Mouse (Mus musculus) embryonic stem cell, embryonic (primary cell): ENCODE measurements around the gene Rae1.

Experiments
- CTCF ChIA-PET, 4 experiments: fragments of 300-600 bp in 2 of 4; fragments of 350-600 bp in 2 of 4; sonication (Branson Sonifier 250); formaldehyde crosslinking; loops; one replicate each; lab custom pipeline; 2022; ENCODE audit warnings: inconsistent platforms in 2 of 4; lab: Charles Lee
- POLR2A ChIA-PET, 4 experiments: fragments of 300-600 bp in 2 of 4; fragments of 350-600 bp in 2 of 4; sonication (Branson Sonifier 250); formaldehyde crosslinking; loops; one replicate each; lab custom pipeline; 2022; ENCODE audit warnings: antibody characterized with exemption in 4 of 4, inconsistent platforms in 1 of 4; lab: Charles Lee

The Rae1 gene

DNA sequence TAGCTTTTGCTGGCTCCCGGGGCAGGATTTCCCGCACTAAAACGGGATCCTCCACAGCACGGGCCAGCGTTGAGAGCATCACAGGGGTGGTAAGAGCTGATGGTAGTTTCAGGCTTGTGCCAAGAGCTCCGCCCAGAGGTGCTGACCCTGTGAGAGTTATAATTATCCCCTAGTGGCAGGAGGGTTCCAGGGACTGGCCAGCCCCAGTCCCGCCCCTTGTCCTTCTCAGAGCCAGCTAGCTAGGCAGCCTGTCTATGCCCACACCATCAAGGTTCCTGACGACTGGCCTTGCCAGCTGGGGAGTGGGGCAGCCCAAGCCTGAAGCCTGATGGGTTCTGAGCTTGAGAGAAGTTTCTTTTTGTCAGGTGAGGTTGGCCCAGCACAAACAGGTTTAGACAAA lies 18.7 kb downstream of the Rae1 start:
- CTCF ChIA-PET: interaction anchor here in 2 of 4 experiments (1.0 to 1.4 kb wide), 2 partner anchors 9 to 63 kb away, joined by 3 to 4 read pairs; no protein-coding TSS in a partner anchor
- POLR2A ChIA-PET: interaction anchor here in 3 of 4 experiments (0.7 to 35.9 kb wide), 20 partner anchors 1 to 147 kb away, joined by 3 to 593 read pairs (median 6); partner anchors contain the start of genes Rae1 (in 2 of the 3) and Rbm38 (in 1 of the 3)

DNA sequence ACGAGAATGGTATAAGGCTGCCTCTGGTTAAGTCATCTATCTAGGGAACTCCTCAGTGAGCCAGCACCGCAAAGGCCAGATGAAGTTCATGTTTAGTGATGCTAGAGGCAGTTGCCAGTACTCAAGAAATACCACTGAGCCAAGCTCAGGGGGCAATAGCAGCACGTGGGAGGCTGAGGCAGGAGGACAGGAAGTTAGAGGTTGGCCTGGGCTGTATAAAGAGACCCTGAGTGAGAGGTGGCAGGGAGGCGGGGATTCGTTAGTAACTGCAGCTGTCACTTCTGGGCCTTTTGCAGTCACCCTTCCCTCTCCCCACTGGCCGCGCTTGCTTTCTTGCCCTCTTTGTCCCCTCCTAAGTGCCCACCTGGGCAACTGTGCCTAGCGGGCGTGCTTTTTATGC lies 19.4 kb downstream of the Rae1 start:
- ChIA-PET POLR2A (interaction anchor here in 3 of 4 experiments (0.5 to 35.9 kb wide), 26 partner anchors 1 to 281 kb away, joined by 3 to 593 read pairs (median 4); partner anchors contain the start of genes Rae1 (in 2 of the 3), Rbm38 (in 1 of the 3) and Spo11 (in 1 of the 3)), CTCF (interaction anchor here in 3 of 4 experiments (0.7 to 1.5 kb wide), 6 partner anchors 23 to 283 kb away, joined by 3 to 5 read pairs (median 4); no protein-coding TSS in a partner anchor)

DNA sequence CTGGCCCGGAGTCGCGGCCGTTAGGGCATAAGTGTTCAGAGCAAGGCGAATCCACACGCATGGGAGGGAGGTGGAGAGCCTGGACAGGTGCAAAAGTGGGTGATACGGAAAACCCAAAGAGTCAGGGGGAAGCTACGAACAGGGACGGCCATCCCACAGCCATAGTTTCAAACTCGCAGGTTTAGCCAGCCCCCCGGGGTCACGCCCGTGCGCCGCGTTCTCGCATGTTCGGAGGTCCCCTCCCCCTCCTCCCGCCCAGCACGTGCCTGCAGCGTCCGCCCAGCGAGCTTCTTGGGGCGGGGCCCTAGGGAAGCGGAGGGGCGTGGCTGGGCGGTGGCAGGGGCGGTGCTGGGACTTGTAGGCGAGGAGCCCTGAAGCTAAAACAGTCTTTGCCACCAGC lies 19.9 kb downstream of the Rae1 start:
- ChIA-PET POLR2A (interaction anchor here (0.5 to 35.9 kb wide), 30 partner anchors 0 to 281 kb away, joined by 3 to 593 read pairs (median 4); partner anchors contain the start of genes Rae1 (in 2 of the 4), Rbm38 (in 1 of the 4) and Spo11 (in 1 of the 4)), CTCF (interaction anchor here in 3 of 4 experiments (0.5 to 1.5 kb wide), 10 partner anchors 24 to 188 kb away, joined by 3 to 5 read pairs (median 4); no protein-coding TSS in a partner anchor)

DNA sequence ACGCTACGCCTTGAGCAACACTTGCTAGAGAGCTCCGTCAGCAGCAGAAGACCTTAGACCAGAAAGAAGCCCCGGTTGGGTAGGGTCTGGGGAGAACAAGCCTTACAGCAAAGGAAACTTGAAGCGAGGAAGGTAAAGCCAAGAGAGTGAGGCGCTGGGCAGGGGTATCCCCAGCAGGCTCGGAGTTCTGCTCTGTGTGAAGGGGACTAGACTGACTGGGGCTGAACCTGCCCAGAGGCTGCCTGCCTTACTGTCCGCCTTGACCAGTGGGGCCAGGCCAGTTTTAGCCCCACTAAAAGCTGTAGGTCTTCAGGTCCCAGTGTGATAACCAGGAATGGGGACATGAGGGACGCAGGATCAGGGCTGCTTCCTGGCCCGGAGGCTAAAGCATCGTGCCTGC lies 20.5 kb downstream of the Rae1 start, which contains the start of gene Rbm38:
Rbm38 (plus strand) TSS at position 69 of the 400 bp plus-strand sequence.
- CTCF ChIA-PET: interaction anchor here in 3 of 4 experiments (0.5 to 1.5 kb wide), 9 partner anchors 24 to 189 kb away, joined by 3 to 5 read pairs (median 4); no protein-coding TSS in a partner anchor
- POLR2A ChIA-PET: interaction anchor here (0.5 to 35.9 kb wide), 32 partner anchors 0 to 452 kb away, joined by 3 to 593 read pairs (median 4); partner anchors contain the start of genes Rae1 (in 2 of the 4), Bmp7 (in 1 of the 4), Rbm38 (in 1 of the 4) and Spo11 (in 1 of the 4)

DNA sequence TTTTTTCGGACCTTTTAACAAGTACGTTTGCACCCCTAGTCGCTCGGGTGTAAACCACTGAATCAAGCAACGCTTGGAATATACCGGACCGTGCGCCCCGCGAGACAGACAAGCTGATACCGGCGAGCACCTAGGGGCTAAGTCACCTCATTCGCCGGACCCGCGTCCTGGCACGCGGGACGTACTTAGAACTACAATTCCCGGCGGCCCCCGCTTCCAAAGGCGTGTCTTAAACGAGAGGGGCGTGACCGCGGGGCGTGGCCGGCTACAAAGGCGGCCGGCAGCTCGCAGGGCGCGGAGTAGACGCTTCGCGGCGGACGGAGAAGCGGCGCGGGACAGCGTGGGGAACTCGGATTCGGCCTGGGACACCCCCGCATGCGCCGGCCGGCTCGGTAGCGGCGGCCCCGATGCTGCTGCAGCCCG lies 21.7 kb downstream of the Rae1 start:
- ChIA-PET POLR2A (interaction anchor here (0.6 to 35.9 kb wide), 53 partner anchors 2 to 1895 kb away, joined by 3 to 593 read pairs (median 4); partner anchors contain the start of genes Rae1 (in 2 of the 4), Bmp7 (in 1 of the 4), Rbm38 (in 1 of the 4) and Spo11 (in 1 of the 4)), CTCF (interaction anchor here in 2 of 4 experiments (0.6 to 0.7 kb wide), 5 partner anchors 32 to 533 kb away, joined by 3 to 4 read pairs (median 3); no protein-coding TSS in a partner anchor)

DNA sequence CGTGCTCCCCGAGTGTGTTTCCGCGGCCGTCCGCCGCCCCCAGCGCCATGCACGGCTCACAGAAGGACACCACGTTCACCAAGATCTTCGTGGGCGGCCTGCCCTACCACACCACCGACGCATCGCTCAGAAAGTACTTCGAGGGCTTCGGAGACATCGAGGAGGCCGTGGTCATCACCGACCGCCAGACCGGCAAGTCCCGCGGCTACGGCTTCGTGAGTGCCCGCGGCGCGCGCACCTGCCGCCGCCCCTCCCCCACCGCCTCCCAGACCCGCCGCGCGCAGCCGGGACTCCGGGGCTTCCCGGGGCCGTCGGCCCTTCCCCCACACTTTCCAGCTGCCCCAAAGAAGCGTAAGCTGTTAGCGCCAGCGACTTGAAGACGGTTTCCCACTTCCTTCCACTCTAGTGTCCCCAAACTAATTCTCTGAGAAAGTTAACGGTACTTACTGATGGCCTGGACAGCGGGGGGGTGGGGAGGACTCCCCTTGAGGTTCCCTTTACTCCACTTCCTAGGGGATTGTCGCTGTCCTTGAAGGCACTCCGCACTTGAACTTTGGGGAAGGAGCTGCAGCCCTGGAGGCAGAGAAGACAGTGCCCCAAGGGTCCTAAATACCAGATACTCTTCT lies 22.3 kb downstream of the Rae1 start:
- ChIA-PET POLR2A (interaction anchor here in 3 of 4 experiments (0.5 to 35.9 kb wide), 57 partner anchors 2 to 1895 kb away, joined by 3 to 593 read pairs (median 4); partner anchors contain the start of genes Bmp7 (in 2 of the 3), Rae1 (in 2 of the 3), Rbm38 (in 1 of the 3) and Spo11 (in 1 of the 3)), CTCF (interaction anchor here in 2 of 4 experiments (0.7 to 1.1 kb wide), 2 partner anchors 67 to 191 kb away, joined by 3 to 4 read pairs; no protein-coding TSS in a partner anchor)

DNA sequence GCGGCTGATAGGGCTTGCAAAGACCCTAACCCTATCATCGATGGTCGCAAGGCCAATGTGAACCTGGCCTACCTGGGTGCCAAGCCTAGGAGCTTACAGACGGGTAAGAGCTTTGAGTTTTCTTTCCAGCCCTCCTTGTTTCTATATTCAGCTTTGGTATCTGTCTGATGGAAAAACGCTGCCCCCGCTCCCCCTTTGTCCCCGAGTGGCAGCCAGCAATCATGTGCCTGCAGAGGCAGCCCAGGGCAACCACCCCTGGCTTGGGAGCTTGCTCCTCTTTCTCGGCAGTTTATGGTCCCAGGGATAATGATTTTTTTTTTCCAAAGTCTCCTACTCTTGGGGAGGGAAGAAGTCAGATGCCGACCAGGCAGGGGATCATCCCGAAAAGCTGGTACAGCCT lies 22.9 kb downstream of the Rae1 start:
- POLR2A ChIA-PET: interaction anchor here in 3 of 4 experiments (0.5 to 35.9 kb wide), 34 partner anchors 3 to 520 kb away, joined by 3 to 593 read pairs (median 5); partner anchors contain the start of genes Rae1 (in 2 of the 3), Bmp7 (in 1 of the 3) and Rbm38 (in 1 of the 3)
- CTCF ChIA-PET: interaction anchor here in 2 of 4 experiments (0.8 to 1.1 kb wide), 2 partner anchors 67 to 75 kb away, joined by 3 to 4 read pairs; no protein-coding TSS in a partner anchor

DNA sequence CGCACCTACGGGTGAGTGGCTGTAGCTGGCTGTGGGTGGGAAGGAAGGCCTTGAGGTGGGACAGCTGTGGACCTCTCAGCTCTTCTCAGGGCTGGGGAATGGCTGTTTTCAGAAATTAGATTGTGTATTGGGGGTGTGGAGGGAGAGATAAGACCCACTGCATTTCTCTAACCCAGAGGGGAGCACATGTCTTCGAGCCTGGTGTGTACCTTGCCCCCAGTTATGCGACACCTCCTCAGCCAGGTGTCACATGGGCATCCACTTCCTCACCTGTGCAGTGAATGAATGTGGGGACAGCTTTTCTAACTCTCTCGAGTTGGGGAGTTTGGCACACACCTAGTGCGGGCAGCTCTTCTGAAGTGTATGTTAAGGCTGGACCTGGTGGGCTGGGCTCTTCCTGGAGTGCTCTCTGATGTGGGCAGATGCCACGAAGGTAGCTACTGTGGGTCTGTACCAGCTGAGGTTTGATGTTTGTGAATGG lies 23.5 kb downstream of the Rae1 start:
- POLR2A ChIA-PET: interaction anchor here (0.5 to 35.9 kb wide), 27 partner anchors 3 to 521 kb away, joined by 3 to 593 read pairs (median 6); partner anchors contain the start of genes Rae1 (in 2 of the 4), Bmp7 (in 1 of the 4) and Rbm38 (in 1 of the 4)
- CTCF ChIA-PET: interaction anchor here in 2 of 4 experiments (0.8 to 1.1 kb wide), 2 partner anchors 66 to 74 kb away, joined by 3 to 4 read pairs; no protein-coding TSS in a partner anchor

DNA sequence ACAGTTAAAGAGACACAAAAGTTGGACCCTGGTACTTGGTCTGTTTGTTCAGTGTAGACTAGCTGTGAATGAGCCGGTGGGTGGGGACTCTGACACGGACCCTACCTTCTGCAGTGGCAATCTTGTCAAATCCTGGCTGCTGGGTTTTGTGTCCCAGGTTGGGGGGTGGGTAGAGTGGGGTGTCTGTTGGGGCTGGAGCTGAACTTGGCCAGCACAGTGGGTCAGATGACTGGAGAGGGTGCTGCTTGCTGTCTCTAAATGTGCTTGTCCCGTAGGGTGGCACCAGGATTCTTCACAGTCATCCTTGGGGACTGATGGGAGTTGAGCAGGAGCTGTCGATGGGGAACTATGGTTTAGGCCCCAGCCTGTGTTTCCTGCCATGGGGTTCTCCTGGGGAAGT lies 24.0 kb downstream of the Rae1 start:
- ChIA-PET POLR2A (interaction anchor here in 3 of 4 experiments (0.9 to 35.9 kb wide), 15 partner anchors 4 to 152 kb away, joined by 3 to 593 read pairs (median 28); partner anchors contain the start of genes Rae1 (in 2 of the 3) and Rbm38 (in 1 of the 3)), CTCF (interaction anchor here in 2 of 4 experiments (0.8 kb wide), 2 partner anchors 28 to 74 kb away, joined by 3 read pairs; no protein-coding TSS in a partner anchor)

DNA sequence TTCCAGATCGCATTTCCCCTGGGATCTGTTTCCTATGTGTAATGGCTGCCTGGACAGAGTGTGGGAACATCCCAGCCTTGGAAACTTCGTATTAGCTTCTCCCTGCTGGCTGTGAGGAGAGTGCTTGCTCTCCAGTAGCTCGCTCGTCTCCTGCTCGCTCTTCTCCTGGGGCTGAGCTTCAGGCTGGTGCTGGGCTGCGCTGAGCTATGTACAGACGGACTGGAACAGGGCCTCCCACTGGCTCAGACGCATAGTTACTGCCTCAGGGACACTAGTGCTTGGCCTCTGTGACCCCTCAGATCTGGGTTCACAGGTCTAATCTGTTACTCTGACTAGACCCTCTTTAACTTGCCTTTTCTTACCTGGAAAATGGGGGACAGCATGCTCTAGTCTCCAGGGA lies 24.5 kb downstream of the Rae1 start:
- POLR2A ChIA-PET: interaction anchor here in 3 of 4 experiments (0.6 to 35.9 kb wide), 14 partner anchors 4 to 153 kb away, joined by 3 to 593 read pairs (median 36); partner anchors contain the start of genes Rae1 (in 2 of the 3) and Rbm38 (in 1 of the 3)

DNA sequence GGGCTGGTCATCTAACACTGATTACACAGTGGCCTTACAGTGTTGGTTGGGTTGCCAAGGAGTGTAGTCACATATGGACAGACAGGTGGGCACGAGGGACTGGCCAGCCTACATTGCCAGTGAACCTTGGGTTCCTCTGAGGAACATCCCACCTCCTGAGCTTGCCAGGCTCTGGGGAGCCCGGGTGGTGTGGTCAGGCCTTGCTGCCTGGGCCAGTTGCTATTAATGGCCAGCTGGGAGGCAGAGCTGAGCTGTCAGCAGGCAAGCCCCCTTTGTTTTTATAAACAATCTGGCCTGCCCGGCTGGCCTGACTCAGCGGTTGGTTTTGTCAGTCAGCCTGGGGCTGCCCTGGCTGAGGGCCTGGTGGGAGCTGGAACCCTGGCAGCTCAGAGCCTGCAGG lies 25.0 kb downstream of the Rae1 start:
- CTCF ChIA-PET: interaction anchor here in 2 of 4 experiments (0.5 to 1.4 kb wide), 3 partner anchors 45 to 550 kb away, joined by 3 read pairs; no protein-coding TSS in a partner anchor

More for the DNA sequence above, 24.5 kb downstream of the Rae1 start:
- CTCF ChIA-PET: interaction anchor here in 2 of 4 experiments (0.8 to 1.4 kb wide), 2 partner anchors 28 to 193 kb away, joined by 3 read pairs; no protein-coding TSS in a partner anchor

DNA sequence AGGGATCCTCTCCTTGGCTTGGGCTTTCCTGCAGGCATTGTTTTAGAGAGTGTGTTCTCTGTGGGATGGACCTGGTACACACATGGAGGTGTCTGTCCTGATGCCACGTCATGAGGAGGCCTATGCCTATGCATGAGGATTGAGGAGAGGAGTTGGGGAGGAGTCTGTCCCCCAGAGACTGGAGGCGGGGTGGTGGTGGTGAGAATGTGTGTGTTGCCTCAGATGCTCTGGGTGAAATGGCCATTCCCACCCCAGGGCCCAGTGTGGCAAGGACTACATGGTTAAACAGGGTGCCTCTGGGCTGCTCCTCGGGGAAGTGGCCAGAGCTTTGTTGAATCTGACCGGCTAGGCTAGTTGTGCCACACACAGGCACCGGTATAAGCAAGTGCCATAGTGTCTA lies 26.4 kb downstream of the Rae1 start:
- CTCF ChIA-PET: interaction anchor here in 2 of 4 experiments (0.9 to 1.5 kb wide), 2 partner anchors 18 to 138 kb away, joined by 3 read pairs; no protein-coding TSS in a partner anchor
- POLR2A ChIA-PET: interaction anchor here in 3 of 4 experiments (1.2 to 35.9 kb wide), 14 partner anchors 4 to 48 kb away, joined by 4 to 593 read pairs (median 82); partner anchors contain the start of genes Rae1 (in 2 of the 3) and Rbm38 (in 2 of the 3)

More for the DNA sequence above, 25.0 kb downstream of the Rae1 start:
- POLR2A ChIA-PET: interaction anchor here in 3 of 4 experiments (0.5 to 35.9 kb wide), 16 partner anchors 5 to 513 kb away, joined by 3 to 593 read pairs (median 8); partner anchors contain the start of genes Rae1 (in 2 of the 3) and Rbm38 (in 1 of the 3)

DNA sequence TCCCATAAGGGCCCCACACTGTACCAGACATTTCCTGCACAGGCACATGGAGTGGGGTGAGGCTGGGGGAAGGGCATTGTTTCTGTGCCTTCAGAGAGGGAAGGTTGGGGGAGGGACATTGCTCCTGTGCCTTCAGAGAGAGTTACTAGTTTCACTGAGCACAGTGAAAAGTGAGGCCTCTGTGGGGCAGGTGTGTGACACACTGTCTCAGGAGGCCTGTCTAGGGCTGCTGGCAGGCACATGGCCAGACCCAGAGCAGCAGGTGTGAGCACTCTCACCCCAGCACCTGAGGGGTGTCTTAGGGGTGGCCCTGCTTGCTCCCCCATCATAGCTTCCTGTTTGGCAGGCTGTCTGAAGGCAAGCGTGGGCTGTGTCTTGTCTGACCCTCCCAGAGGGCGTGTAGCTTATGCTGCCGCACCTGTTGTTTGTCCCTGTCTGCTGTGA lies 26.8 kb downstream of the Rae1 start:
- POLR2A ChIA-PET: interaction anchor here in 3 of 4 experiments (1.1 to 35.9 kb wide), 13 partner anchors 4 to 57 kb away, joined by 3 to 593 read pairs (median 4); partner anchors contain the start of genes Rbm38 (in 2 of the 3) and Rae1 (in 1 of the 3)
- CTCF ChIA-PET: interaction anchor here in 3 of 4 experiments (0.8 to 1.5 kb wide), 4 partner anchors 18 to 137 kb away, joined by 3 read pairs; no protein-coding TSS in a partner anchor

DNA sequence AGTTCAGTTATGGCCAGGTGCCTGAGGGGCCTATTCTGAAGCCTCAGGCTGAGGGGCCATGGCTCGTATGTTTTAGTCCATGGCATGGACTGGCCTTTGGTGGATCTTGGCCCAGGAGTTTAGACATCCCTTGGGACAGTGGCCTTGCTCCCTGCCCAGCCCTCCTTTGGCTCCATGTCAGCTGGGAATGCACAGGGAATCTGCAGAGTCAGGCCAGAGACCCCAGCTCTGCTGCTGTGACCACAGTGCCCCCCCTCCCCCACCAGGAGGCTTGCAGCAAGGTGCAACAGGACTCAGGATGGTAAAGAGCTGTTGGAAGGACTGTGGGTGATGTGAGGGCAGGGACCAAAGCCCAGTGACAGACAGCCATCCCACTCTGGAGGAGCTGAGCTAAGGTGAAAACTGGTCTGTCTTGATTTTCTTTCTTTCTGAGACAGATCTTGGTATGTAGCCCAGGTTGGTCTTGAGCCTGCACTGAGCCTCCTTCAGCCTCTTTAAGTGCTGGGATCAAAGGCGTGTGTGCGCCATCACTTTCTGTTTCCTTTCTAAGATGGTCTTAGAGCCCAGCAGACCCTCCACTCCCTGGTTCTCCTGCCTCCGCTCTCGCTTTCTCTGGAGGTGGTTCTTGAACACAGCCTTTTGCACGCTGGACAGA lies 27.4 kb downstream of the Rae1 start:
- ChIA-PET POLR2A (interaction anchor here in 2 of 4 experiments (1.1 to 35.9 kb wide), 11 partner anchors 5 to 56 kb away, joined by 3 to 593 read pairs (median 4); partner anchors contain the start of genes Rbm38 (in 2 of the 2) and Rae1 (in 1 of the 2)), CTCF (interaction anchor here in 3 of 4 experiments (0.8 to 1.0 kb wide), 3 partner anchors 17 to 80 kb away, joined by 3 read pairs; no protein-coding TSS in a partner anchor)

DNA sequence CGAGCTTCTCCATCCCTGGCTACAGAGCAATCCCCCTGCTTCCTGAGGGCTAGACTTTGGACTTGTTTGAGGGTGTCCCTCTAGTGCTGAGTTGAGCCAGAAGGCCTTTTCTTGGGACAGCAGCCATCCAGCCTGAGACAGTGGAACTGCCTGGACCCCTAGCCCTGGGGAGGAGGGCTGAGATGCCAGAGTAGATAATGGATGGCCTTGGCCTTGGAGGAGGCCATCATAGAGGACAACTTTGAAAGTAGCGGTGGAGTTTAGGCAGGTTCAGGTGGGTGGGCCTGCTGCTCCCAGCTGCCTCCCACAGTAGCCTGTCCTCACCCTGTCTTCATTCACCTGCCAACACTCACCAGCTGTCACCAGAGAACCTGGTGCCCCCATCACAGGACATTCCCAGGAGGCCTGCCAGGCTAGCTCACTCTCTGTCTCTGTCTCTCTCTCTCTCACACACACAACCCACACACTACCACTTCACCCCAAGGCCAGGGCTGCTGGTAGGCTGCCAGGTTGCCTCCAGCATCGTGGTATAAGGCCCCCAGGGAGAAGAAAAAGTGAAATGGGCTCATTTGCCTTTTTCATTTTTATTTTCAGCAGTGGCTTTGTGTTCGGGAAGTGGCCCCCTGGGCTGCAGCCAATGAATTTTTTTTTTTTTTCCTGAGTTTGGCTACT lies 28.0 kb downstream of the Rae1 start:
- CTCF ChIA-PET: interaction anchor here in 2 of 4 experiments (0.8 to 1.1 kb wide), 3 partner anchors 19 to 80 kb away, joined by 3 read pairs; no protein-coding TSS in a partner anchor
- POLR2A ChIA-PET: interaction anchor here in 2 of 4 experiments (0.7 to 35.9 kb wide), 12 partner anchors 5 to 65 kb away, joined by 3 to 593 read pairs (median 4); partner anchors contain the start of genes Rbm38 (in 2 of the 2) and Rae1 (in 1 of the 2)
